Mouse (Mus musculus) heart, embryonic 16.5 days (tissue): ENCODE measurements around the gene Calcrl. TPM values are rescaled to one million over a fixed set of nuclear protein-coding genes. Genes with fewer than 3 reads are reported as not detected.

Experiments used
- ATAC-seq: fragments of 200-750 bp; cut with Nextera tagmentation; replicated peaks from 2 replicates; pipeline ENCODE4 v1.8.0; 2017; ENCODE audit warnings: moderate number of reproducible peaks; ENCODE audit not compliant: insufficient read depth, low FRiP score; ENCODE audit errors: extremely low read depth
- H3K27ac ChIP-seq: fragments of 300-500 bp; sonication (generic); 2 replicates; pipeline ENCODE4 v1.5.1; 2014; ENCODE audit warnings: mild to moderate bottlenecking, low read length, control low read depth, moderate library complexity
- H3K27me3 ChIP-seq: fragments of 300-500 bp; sonication (generic); 2 replicates; pipeline ENCODE4 v1.6.1; 2014; ENCODE audit warnings: low read length, mixed read lengths; ENCODE audit not compliant: control insufficient read depth, insufficient read depth
- H3K36me3 ChIP-seq: fragments of 300-500 bp; sonication (generic); 2 replicates; pipeline ENCODE4 v1.6.1; 2014; ENCODE audit not compliant: control insufficient read depth, insufficient read depth
- H3K4me1 ChIP-seq: fragments of 300-500 bp; sonication (generic); 2 replicates; pipeline ENCODE4 v1.6.1; 2014; ENCODE audit warnings: low read length, mixed read lengths; ENCODE audit not compliant: control insufficient read depth, insufficient read depth
- H3K4me2 ChIP-seq: fragments of 300-500 bp; sonication (generic); 2 replicates; pipeline ENCODE4 v1.6.1; 2014; ENCODE audit warnings: low read depth, mild to moderate bottlenecking, control low read depth, low read length
- H3K4me3 ChIP-seq: fragments of 300-500 bp; sonication (generic); 2 replicates; pipeline ENCODE4 v1.5.1; 2014; ENCODE audit warnings: mild to moderate bottlenecking, control low read depth, low read length
- H3K9ac ChIP-seq: fragments of 300-500 bp; sonication (generic); 2 replicates; pipeline ENCODE4 v1.6.1; 2014; ENCODE audit warnings: low read length, control low read depth
- H3K9me3 ChIP-seq: fragments of 300-500 bp; sonication (generic); replicated peaks from 2 replicates; pipeline ENCODE4 v1.6.1; 2016; ENCODE audit warnings: low read length; ENCODE audit not compliant: control insufficient read depth
- WGBS: fragments of 180-500 bp; shearing (Covaris S2); extraction: QIAGEN DNeasy Blood & Tissue Kit; methylation state at CpG from one replicate; pipeline ENCODE4 v1.1.7; 2014; 5-methylcytosine and 5-hydroxymethylcytosine counted together
- polyA plus RNA-seq: library from polyadenylated mRNA; unstranded; fragments of >200 nt; fragmentation: Nextera tagmentation; extraction: Ambion mirVana; gene quantifications from 2 replicates; pipeline ENCODE4 v1.2.1, GENCODE M21; 2015

Gene Calcrl
- polyA plus RNA-seq, 1 experiment from 2014 or later, result 37.5 TPM

DNA sequence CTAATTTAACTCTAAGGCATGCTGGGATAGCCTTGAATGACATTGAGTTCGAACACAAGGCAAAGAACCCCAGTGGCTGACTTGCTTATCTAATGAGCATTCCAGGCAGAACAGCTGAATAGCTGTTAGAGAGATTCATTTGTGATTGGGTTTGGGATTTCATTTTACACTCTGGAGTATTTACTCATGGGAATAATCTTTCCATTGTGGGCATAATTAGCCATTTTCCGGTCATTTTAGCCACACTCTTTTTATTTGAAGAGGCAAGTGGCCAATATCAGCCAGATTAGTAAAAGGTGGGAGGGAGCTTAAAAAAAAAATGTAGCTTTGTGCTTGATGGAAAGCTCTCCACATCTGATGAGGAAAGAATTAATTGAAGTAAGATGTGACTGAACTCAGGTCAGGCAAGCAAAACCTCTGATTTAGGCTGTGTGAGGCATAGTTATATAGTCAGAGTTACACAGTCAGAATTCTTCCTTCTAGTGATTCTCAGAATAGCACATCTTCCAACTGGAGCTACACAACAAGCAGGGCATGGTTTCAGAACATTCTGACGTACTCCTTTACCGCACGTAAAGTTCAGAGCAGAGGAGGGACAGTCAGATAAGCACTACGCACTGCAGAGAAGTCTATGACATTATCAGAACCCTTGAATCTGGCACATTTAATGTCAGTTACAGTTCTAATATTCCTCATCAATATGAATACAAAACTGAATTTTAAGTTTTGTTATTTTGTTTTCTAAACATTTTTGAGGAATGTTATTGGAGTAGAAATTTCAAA is 40.1 kb downstream of the Calcrl start:
- Histone ChIP-seq H3K27ac (peak overlapping the region; percentile 60), H3K4me1 (peaks cover 22% of the 10 kb centered on the region), H3K36me3 (no peaks in the 10 kb centered on the region), H3K4me2 (no peak overlapping the region), H3K9me3 (no peaks in the 10 kb centered on the region), H3K4me3 (no peak overlapping the region), H3K27me3 (no peaks in the 10 kb centered on the region), H3K9ac (no peak overlapping the region)
- 34% methylated on average over 6 of the region's 6 CpGs for WGBS
- ATAC-seq, result no peak

DNA sequence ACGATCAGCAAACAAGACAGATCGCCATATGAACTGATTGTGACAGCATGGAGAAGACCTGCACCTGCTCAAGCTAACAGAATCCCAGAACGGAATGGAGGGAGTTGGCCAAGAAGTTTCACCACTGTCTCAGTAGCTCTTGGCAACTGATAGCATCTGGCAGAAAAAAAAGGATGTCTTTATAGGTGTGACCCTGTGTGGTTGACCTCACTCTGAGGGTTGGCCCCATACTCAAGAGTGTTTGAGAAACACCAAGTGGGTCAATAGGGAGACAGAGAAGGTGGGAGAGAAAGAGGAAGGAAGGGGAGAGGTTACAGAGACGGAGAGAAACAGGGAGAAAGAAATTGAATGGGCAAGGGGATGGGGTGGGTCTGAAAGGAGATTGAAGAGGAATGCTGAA is 41.4 kb downstream of the Calcrl start:
- Histone ChIP-seq H3K4me3 (no peak overlapping the region), H3K4me1 (peaks cover 20% of the 10 kb centered on the region), H3K9me3 (no peaks in the 10 kb centered on the region), H3K36me3 (no peaks in the 10 kb centered on the region), H3K4me2 (no peak overlapping the region), H3K27me3 (no peaks in the 10 kb centered on the region), H3K27ac (no peak overlapping the region), H3K9ac (no peak overlapping the region)
- 70% methylated on average over 4 of the region's 4 CpGs for WGBS
- no peak for ATAC-seq

- no peak overlapping the region for H3K4me3 ChIP-seq
- H3K9ac ChIP-seq, result no peak overlapping the region
- no peaks in the 10 kb centered on the region for H3K36me3 ChIP-seq
- peaks cover 14% of the 10 kb centered on the region for H3K4me1 ChIP-seq
- ATAC-seq, result no peak
- no peaks in the 10 kb centered on the region for H3K9me3 ChIP-seq
- no peak overlapping the region for H3K4me2 ChIP-seq
- no peaks in the 10 kb centered on the region for H3K27me3 ChIP-seq
- no peak overlapping the region for H3K27ac ChIP-seq
Observed at GRCm38 (mm10) chr2:84382556-84382955, 42.7 kb downstream of the Calcrl start.

DNA sequence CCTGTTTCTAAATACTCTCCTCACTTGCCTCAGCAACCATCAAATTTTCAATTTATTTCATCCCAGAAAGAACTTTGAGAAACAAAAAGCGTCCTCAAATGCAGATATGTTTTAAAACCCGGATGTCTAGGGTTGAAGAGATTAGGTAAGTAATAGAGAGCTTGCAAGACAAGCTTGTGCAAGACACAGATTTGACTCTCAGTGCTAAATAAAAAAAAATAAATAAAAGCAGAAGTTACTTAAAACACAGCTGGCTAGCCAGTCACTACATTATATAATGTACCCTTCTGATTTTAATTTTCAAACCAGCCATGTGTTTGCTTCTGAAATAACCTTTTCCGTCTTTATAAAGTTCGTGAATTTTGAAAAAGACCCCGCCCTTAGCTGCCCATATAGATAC is 43.2 kb downstream of the Calcrl start:
- H3K27ac ChIP-seq, result no peak overlapping the region

DNA sequence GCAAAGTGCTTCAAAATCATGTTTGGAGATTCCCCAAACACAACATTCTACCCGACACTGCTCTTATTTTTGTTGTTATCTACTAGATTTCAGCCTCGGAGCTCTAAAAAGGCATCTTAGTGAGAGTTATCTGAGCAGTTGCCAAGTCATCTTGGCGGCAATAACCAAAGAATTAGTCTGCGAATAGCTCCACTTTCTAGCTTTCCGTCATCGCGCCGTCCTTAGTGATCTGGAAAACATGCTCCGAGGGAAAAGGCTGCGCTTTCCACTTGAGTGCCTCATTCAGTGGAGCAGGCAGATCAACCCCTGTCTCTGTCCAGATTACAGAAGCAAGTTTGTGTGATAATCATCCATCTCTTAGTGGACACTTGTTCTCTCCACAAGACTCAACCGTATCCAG is 44.4 kb downstream of the Calcrl start:
- ATAC-seq, result peak; percentile 50; the same call in 1 of the 2 replicates
- Histone ChIP-seq H3K4me1 (peaks cover 8% of the 10 kb centered on the region), H3K4me3 (peak overlapping the region; percentile 14; the same call in 1 of the 2 replicates), H3K4me2 (peak overlapping the region; percentile 52), H3K36me3 (no peaks in the 10 kb centered on the region), H3K27me3 (no peaks in the 10 kb centered on the region), H3K27ac (peak overlapping the region; percentile 62), H3K9ac (peak overlapping the region; percentile 15; the same call in 1 of the 2 replicates), H3K9me3 (no peaks in the 10 kb centered on the region)
- 32% methylated on average over 11 of the region's 11 CpGs for WGBS

More for the DNA sequence above, 43.2 kb downstream of the Calcrl start:
- Histone ChIP-seq H3K4me2 (no peak overlapping the region), H3K4me3 (no peak overlapping the region), H3K27me3 (no peaks in the 10 kb centered on the region), H3K9ac (no peak overlapping the region), H3K9me3 (no peaks in the 10 kb centered on the region), H3K36me3 (no peaks in the 10 kb centered on the region), H3K4me1 (peaks cover 12% of the 10 kb centered on the region)
- ATAC-seq, result no peak
- WGBS, result 74% methylated on average over 5 of the region's 5 CpGs

DNA sequence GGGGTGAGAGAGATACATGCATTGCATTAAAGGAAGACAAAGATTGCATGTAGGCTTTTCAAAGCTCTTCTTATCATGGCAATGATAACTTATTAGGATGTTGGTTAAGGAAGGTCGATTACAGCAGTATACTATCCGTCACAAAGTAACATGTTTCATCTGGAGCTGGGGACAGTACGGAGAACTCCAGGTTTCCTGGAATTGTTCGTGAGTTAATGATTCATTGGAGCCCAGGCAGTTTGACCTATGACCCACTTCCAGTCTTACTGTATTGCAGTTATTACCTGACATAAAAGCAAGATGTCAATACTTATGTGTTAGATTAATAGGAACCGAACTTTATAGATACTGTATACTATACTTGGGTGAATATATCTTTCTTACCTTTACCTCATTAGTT is 46.5 kb downstream of the Calcrl start:
- ATAC-seq, result no peak
- H3K4me1 ChIP-seq, result peaks cover 6% of the 10 kb centered on the region
- no peak overlapping the region for H3K9ac ChIP-seq
- WGBS, result 61% methylated on average over 5 of the region's 5 CpGs
- no peaks in the 10 kb centered on the region for H3K27me3 ChIP-seq
- H3K4me3 ChIP-seq, result no peak overlapping the region
- no peak overlapping the region for H3K27ac ChIP-seq
- H3K36me3 ChIP-seq, result no peaks in the 10 kb centered on the region
- H3K9me3 ChIP-seq, result no peaks in the 10 kb centered on the region
- no peak overlapping the region for H3K4me2 ChIP-seq

DNA sequence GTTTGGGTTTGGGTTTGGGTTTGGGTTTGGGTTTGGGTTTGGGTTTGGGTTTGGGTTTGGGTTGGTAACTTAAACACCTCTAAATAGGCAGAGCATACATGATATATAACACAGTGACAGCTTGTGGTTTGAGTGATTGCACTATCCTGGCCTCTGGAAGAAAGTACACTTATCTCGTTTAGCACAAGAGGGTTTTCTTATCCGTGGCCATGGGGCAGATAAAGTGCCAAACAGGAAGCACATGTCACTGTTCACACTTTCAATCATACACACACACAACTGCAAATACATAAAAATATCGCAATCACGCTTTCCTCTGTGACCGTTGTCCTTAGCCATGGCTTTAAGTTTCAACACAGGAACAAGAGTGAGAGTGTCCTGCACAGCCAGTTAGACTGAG is 56.0 kb downstream of the Calcrl start:
- Histone ChIP-seq H3K4me2 (no peak overlapping the region), H3K4me3 (no peak overlapping the region), H3K36me3 (no peaks in the 10 kb centered on the region), H3K27ac (no peak overlapping the region; the same call in 1 of the 2 replicates), H3K4me1 (no peaks in the 10 kb centered on the region), H3K9me3 (no peaks in the 10 kb centered on the region), H3K27me3 (no peaks in the 10 kb centered on the region), H3K9ac (no peak overlapping the region)
- WGBS, result 13% methylated on average over 5 of the region's 5 CpGs
- no peak for ATAC-seq

DNA sequence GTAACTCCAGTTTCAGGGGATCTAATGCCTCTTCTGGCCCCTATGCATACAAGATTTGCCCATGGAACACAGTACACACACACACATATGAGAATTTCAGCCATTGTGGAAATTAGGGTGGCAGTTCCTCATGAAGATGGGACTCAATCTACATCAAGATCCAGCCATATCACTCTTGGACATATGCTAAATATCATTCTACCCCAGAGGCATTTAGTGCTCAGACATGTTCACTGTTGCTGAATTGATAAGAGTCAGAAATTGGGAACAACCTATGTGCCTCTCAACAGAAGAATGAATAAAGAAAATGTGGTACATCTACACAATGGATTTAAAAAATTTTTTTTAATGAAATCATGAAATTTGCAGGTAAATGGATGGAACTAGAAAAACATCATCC is 58.5 kb downstream of the Calcrl start:
- H3K27ac ChIP-seq, result no peak overlapping the region
- no peaks in the 10 kb centered on the region for H3K36me3 ChIP-seq
- ATAC-seq, result no peak
- H3K4me1 ChIP-seq, result no peaks in the 10 kb centered on the region
- no peak overlapping the region for H3K4me3 ChIP-seq
- no peak overlapping the region for H3K9ac ChIP-seq
- no peaks in the 10 kb centered on the region for H3K9me3 ChIP-seq
- H3K27me3 ChIP-seq, result no peaks in the 10 kb centered on the region
- no peak overlapping the region for H3K4me2 ChIP-seq

DNA sequence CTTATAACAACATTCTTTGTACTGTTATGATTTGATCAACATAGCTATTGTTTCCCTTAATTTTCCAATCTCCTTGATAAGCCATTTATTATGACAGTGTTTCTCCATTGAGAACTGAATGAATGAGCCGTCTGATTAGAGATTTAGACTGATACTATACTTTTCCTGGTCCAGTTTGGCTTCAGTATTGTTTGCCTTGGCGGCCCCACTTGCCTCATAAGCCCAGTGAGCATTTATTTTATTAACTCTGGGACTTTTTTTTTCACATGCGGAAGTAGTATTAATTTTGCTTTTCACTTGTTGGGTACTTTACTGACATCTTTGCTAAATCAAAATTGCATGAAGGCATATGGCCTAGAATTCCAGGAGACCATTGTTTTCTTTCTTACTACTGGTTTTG is 59.9 kb downstream of the Calcrl start:
- no peak for ATAC-seq
- H3K4me3 ChIP-seq, result no peak overlapping the region
- H3K9ac ChIP-seq, result no peak overlapping the region
- no peaks in the 10 kb centered on the region for H3K36me3 ChIP-seq
- no peaks in the 10 kb centered on the region for H3K27me3 ChIP-seq
- 81% methylated on average over 3 of the region's 3 CpGs for WGBS
- no peak overlapping the region for H3K4me2 ChIP-seq
- no peaks in the 10 kb centered on the region for H3K4me1 ChIP-seq
- H3K9me3 ChIP-seq, result no peaks in the 10 kb centered on the region
- no peak overlapping the region for H3K27ac ChIP-seq
